Mouse (Mus musculus): ENCODE measurements around the gene Pxk. TPM values are rescaled to one million over a fixed set of nuclear protein-coding genes. Genes with fewer than 3 reads are reported as not detected.

The Pxk gene
- polyA plus RNA-seq, 1 experiment from 2014 or later: 31.5 TPM

DNA sequence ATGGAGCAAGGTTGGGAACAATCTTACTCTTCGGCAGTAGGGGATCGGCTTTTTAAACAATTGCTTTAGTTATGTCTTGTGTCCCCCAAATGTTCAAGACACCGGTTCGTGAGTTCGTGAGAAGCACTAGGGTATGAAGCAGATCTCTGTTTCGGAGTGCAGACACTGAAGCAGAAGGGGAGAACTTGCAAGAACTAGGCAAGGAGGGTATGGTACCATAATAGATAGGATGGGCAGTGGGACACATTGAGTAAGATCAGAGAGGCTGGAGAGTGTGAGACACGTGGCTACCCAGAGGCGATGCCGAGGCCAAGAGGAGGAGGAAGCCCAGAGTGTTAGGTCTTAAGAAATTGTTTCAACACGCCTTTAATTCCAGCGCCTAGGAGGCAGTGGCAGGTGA lies 17.3 kb upstream of the Pxk start:
- WGBS: 3% methylated on average over 11 of the region's 11 CpGs
- H3K27ac ChIP-seq: peak overlapping the region; percentile 96
- ATAC-seq (ENCODE audit: low FRiP score, low read depth): peak; percentile 20

DNA sequence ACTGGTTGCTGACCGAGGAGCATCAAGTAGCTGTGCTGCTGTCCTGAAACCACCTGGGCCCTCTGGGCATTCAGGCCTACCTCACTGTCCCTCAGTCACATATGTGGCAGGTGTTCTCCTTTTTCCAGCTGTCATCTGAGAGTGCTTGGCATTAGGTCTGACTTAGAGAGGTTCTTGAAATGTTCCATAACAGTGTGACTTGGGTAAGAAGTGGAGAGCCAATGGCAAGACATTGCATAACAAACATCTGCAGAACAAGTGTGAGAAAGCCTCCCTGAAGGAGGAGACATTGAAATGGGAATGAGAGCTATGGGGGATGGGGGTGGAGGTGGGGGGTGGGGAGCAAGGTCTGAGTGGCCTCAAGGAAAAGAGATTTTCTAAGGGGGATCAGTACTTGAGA lies 15.1 kb upstream of the Pxk start:
- 89% methylated on average over 1 of the region's 1 CpGs for WGBS
- H3K9me3 ChIP-seq: no peaks in the 10 kb centered on the region
- no peak for ATAC-seq (ENCODE audit: low FRiP score, low read depth)

More for the DNA sequence above, 17.3 kb upstream of the Pxk start:
- Histone ChIP-seq H3K9ac (peak overlapping the region; percentile 88), H3K27me3 (no peaks in the 10 kb centered on the region), H3K4me1 (peaks cover 13% of the 10 kb centered on the region), H3K9me3 (no peaks in the 10 kb centered on the region), H3K36me3 (peaks cover 22% of the 10 kb centered on the region), H3K4me2 (replicated peaks) (peak overlapping the region; percentile 92), H3K4me3 (peak overlapping the region; percentile 73)

DNA sequence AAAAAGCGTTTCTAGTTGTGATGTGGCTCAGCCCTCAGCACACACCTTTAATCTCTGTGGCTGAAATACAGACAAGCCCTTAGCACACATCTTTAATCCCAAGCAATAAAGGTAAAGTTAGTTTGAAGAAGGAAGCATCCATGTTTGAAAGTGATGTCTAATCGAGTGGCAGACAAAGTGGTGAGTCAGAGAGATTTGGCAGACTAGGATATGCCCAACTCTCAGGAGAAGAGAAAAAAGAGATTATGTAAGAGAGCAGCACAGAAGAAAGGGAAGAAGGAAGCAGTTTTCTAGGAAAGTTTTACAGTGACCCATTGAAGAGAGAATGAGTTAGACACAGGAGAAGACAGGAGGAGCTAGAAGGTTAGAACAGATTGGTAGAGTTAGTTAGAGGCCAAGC lies 9.0 kb upstream of the Pxk start:
- Histone ChIP-seq H3K4me2 (replicated peaks) (no peak overlapping the region), H3K36me3 (peaks cover 64% of the 10 kb centered on the region), H3K9ac (no peak overlapping the region), H3K27ac (no peak overlapping the region), H3K4me3 (no peak overlapping the region), H3K27me3 (no peaks in the 10 kb centered on the region), H3K4me1 (no peaks in the 10 kb centered on the region), H3K9me3 (no peaks in the 10 kb centered on the region)
- ATAC-seq (ENCODE audit: low FRiP score, low read depth): no peak
- 90% methylated on average over 2 of the region's 2 CpGs for WGBS

More for the DNA sequence above, 15.1 kb upstream of the Pxk start:
- no peak overlapping the region for H3K4me2 ChIP-seq (replicated peaks)
- no peak overlapping the region for H3K4me3 ChIP-seq
- H3K27me3 ChIP-seq: no peaks in the 10 kb centered on the region
- peaks cover 13% of the 10 kb centered on the region for H3K4me1 ChIP-seq
- no peak overlapping the region for H3K27ac ChIP-seq
- no peak overlapping the region for H3K9ac ChIP-seq
- H3K36me3 ChIP-seq: peaks cover 42% of the 10 kb centered on the region

DNA sequence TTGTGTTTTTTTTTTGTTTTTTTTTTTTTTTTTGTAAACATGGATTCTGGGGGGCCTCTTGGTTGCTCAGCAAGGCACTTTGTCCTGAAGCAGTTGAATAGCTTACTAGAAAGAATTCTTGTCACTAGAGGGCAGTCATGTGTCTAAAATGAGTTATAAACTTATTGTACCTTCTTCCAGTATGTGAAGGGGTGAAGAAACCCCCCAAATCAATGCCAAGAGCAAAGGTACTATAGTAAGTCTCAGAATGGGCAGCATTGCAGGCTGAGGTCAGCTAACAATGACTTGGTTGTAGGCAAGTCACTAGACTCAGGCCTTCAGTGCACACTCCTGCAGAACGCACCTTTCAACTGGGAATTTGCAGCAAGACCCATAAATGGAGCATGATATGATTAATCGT lies 5.4 kb upstream of the Pxk start:
- no peak overlapping the region for H3K4me3 ChIP-seq
- WGBS: 91% methylated on average over 2 of the region's 2 CpGs
- peak; percentile 51; the same call in 1 of the 2 replicates for ATAC-seq (ENCODE audit: low FRiP score, low read depth)

DNA sequence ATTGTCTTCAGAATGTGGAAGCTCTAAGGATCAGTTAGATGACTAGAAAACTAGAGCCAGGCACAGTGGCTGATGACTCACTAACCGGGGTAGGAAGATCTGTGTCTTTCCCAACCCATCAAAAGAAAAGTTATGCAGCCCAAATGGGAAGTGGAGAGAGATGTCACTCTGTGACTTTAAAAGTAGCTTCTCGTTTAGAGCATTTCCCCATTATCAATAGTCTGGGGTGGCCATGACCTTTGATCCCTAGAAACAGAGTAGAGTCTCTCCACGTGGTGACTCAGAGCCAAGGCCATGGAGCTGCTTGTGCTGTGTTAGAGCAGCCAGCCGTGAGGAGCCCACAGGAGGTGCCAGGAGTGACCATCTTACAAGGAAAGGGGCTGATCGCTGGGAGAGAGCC lies 4.6 kb upstream of the Pxk start:
- 62% methylated on average over 5 of the region's 5 CpGs for WGBS
- Histone ChIP-seq H3K4me2 (replicated peaks) (no peak overlapping the region), H3K27ac (no peak overlapping the region), H3K4me1 (0 out of 2 replicates have a peak, but pooled peaks cover 3% of the 10 kb centered on the region), H3K4me3 (no peak overlapping the region), H3K36me3 (peaks cover 28% of the 10 kb centered on the region), H3K9ac (no peak overlapping the region), H3K9me3 (no peaks in the 10 kb centered on the region), H3K27me3 (no peaks in the 10 kb centered on the region)
- no peak for ATAC-seq (ENCODE audit: low FRiP score, low read depth)

More for the DNA sequence above, 5.4 kb upstream of the Pxk start:
- H3K9ac ChIP-seq: no peak overlapping the region
- H3K4me2 ChIP-seq (replicated peaks): no peak overlapping the region
- H3K4me1 ChIP-seq: 0 out of 2 replicates have a peak, but pooled peaks cover under 1% of the 10 kb centered on the region
- no peaks in the 10 kb centered on the region for H3K27me3 ChIP-seq
- no peaks in the 10 kb centered on the region for H3K9me3 ChIP-seq
- H3K27ac ChIP-seq: no peak overlapping the region
- peaks cover 32% of the 10 kb centered on the region for H3K36me3 ChIP-seq

DNA sequence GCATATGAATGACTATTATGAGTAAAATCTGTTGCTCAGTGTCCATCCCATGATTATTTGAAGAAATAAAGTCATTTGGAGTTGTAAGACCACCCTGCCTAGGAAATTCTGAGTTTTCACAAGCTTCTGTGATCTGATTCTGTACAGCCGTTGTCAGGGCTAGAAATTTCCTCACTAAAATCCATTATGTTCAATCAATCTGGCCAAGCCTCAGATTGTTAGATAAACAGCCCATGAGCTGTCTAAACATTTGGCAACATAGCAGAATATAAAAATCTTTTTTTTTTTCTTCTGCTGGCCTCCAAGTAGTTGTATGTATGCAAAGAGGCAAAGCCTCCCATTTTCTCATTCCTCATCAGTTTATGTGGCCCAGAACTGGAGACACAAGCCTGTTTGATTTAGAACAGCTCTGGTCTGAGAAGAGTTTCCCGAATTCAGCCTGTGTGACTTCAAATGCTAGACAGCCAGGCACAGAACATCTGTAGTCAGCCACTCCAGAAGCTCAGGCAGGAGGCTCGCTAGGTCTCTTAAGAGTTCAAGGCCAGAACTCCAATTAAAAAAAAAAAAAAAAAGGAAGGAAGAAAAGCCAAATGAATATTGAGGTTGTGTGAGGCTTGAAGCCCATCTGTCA lies 3.0 kb upstream of the Pxk start:
- no peaks in the 10 kb centered on the region for H3K9me3 ChIP-seq

DNA sequence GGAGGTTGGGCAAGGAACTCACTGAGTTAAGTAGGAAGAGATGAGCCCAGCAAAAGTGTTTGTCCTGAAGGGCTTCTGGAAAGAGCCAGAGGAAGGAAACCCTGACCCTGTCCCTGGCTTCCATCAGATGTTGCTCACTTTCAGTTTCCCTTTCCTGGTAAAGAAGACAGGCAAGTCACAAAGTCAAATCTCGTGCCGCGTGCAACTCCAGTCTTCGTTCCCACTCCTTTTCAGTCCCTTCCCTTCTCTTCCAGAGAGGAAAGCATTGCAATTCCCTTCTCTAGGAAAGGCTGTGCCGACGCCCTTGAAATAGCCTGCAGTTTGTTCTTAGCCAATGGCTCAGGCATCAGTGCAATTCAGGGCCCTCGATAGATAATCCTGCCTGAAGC lies 2.5 kb upstream of the Pxk start:
- H3K9me3 ChIP-seq: no peaks in the 10 kb centered on the region
- H3K27me3 ChIP-seq: no peaks in the 10 kb centered on the region
- peaks cover 15% of the 10 kb centered on the region for H3K4me1 ChIP-seq
- peaks cover 7% of the 10 kb centered on the region for H3K36me3 ChIP-seq
- no peak for ATAC-seq (ENCODE audit: low FRiP score, low read depth)
- WGBS: 71% methylated on average over 7 of the region's 7 CpGs
- H3K9ac ChIP-seq: no peak overlapping the region
- no peak overlapping the region for H3K4me3 ChIP-seq
- H3K4me2 ChIP-seq (replicated peaks): no peak overlapping the region
- H3K27ac ChIP-seq: no peak overlapping the region

More for the DNA sequence above, 3.0 kb upstream of the Pxk start:
- Histone ChIP-seq H3K4me1 (peaks cover 15% of the 10 kb centered on the region), H3K4me3 (no peak overlapping the region), H3K27me3 (no peaks in the 10 kb centered on the region), H3K4me2 (replicated peaks) (no peak overlapping the region), H3K36me3 (peaks cover 12% of the 10 kb centered on the region), H3K9ac (no peak overlapping the region), H3K27ac (no peak overlapping the region)
- 45% methylated on average over 3 of the region's 3 CpGs for WGBS
- no peak for ATAC-seq (ENCODE audit: low FRiP score, low read depth)

DNA sequence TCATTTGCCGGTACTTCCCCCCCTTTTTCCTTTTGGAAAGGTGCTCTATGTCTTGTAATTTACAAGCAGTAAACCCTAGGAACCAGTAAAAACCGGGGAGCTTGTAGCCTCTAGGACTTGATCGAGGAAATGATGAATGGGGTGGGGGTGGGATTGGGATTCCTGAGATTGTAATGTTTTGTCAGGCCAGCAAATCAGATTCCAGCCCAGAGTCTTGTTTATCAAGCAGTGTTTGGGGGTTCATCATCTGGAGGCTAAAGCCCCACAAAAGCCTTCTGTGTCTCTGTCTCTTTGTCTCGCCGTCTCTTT lies 630 bp downstream of the Pxk start:
- Histone ChIP-seq H3K36me3 (peaks cover 4% of the 10 kb centered on the region; the same call in 1 of the 2 replicates), H3K9ac (peak overlapping the region; percentile 75), H3K9me3 (no peaks in the 10 kb centered on the region), H3K4me3 (peak overlapping the region; percentile 88), H3K4me2 (replicated peaks) (peak overlapping the region; percentile 71), H3K27me3 (no peaks in the 10 kb centered on the region), H3K4me1 (peaks cover 15% of the 10 kb centered on the region), H3K27ac (no peak overlapping the region)
- no peak for ATAC-seq (ENCODE audit: low FRiP score, low read depth)
- 2% methylated on average over 5 of the region's 5 CpGs for WGBS

DNA sequence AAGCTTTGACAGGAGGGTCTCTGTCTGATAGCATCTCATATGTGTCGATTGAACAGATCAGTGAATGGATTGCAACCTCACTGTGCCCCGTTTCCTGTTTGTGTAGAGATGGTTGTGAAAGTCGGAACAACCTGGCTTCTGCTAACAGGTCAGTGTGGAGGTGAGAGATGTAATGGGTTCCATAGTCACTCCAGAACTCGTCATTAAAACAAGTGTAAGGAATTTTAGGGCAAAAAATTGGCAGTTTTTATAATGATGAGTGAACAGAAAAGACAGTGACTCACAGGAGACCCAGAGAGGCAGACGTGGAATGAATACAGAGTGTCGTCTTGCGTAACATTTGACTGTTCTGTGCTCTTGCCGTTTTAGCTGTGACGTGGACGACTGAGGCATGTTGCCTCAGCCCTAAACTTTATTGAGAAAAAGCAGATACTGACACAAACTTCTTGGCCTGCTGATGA lies 1.6 kb downstream of the Pxk start:
- H3K27me3 ChIP-seq: no peaks in the 10 kb centered on the region
- H3K4me2 ChIP-seq (replicated peaks): peak overlapping the region; percentile 40
- no peak overlapping the region for H3K4me3 ChIP-seq
- no peak overlapping the region for H3K9ac ChIP-seq
- H3K36me3 ChIP-seq: peaks cover 4% of the 10 kb centered on the region; the same call in 1 of the 2 replicates
- H3K4me1 ChIP-seq: peaks cover 15% of the 10 kb centered on the region
- 58% methylated on average over 10 of the region's 10 CpGs for WGBS
- no peaks in the 10 kb centered on the region for H3K9me3 ChIP-seq
- no peak overlapping the region for H3K27ac ChIP-seq
- ATAC-seq (ENCODE audit: low FRiP score, low read depth): no peak

DNA sequence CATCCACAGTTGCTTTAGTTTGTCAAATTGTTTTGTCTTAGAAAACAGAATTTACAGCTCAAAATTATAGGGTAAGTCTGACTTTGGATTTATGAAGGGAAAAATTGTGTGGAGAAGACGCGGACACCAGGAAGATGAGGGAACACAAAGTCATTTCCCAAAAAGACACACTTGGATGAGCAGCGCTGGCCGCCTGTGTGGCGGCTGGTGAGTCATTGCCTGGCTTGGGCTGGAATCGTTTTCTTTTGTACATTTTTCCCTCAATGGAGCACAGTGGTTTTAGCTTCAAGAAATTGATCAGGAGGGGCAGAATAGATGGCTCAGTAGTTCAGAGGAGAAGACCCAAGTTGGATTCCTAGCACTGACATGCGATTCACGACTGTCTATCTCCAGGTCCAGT lies 3.9 kb downstream of the Pxk start:
- no peak overlapping the region for H3K9ac ChIP-seq

DNA sequence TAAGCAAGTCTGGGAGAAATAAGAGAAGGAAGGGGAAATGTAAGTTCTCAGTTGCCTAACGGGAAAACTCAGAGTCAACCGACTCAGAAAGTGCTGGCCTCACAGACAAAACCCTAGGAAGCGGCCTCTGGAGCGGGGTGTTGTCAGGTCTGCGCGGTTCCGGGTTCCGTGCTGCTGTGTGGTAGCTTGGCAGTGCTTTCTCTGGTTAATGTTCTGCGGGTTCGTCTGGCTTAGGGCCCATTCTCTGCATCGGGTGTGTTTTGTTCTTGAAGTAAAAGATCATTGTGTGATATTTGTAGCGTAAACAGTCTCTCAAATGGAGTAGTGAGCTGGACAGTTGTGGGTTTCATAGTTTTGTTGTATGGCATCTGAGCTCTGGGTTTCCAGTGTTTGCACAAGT lies 4.7 kb downstream of the Pxk start:
- no peak overlapping the region for H3K27ac ChIP-seq
- H3K4me2 ChIP-seq (replicated peaks): no peak overlapping the region
- no peaks in the 10 kb centered on the region for H3K27me3 ChIP-seq
- peaks cover 4% of the 10 kb centered on the region; the same call in 1 of the 2 replicates for H3K36me3 ChIP-seq
- H3K9me3 ChIP-seq: no peaks in the 10 kb centered on the region
- no peak overlapping the region for H3K4me3 ChIP-seq
- no peak for ATAC-seq (ENCODE audit: low FRiP score, low read depth)
- H3K9ac ChIP-seq: no peak overlapping the region
- peaks cover 14% of the 10 kb centered on the region for H3K4me1 ChIP-seq
- WGBS: 88% methylated on average over 12 of the region's 12 CpGs

More for the DNA sequence above, 3.9 kb downstream of the Pxk start:
- Histone ChIP-seq H3K4me3 (no peak overlapping the region), H3K4me1 (peaks cover 15% of the 10 kb centered on the region), H3K9me3 (no peaks in the 10 kb centered on the region), H3K27me3 (no peaks in the 10 kb centered on the region), H3K27ac (no peak overlapping the region), H3K36me3 (peaks cover 4% of the 10 kb centered on the region; the same call in 1 of the 2 replicates), H3K4me2 (replicated peaks) (no peak overlapping the region)
- no peak for ATAC-seq (ENCODE audit: low FRiP score, low read depth)
- WGBS: 89% methylated on average over 8 of the region's 8 CpGs

DNA sequence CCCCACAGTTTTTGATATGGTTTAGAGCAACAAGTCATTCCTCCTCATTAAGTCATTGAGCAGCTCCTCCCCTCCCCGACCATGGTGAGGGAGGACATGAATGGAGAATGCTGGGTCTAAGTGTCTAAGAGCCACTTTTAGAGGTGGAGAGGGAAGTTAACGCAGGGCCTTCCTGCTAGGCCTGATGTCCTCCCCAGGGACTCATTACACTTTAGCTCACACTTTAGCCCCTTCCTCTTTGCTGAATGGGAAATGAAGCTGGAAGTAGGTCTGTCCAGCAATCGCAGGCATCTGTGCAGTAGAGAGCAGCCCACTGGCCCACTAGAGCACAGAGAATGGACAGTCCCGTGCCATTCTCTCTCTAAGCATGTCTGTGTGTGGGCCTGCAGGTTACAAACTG lies 10.0 kb downstream of the Pxk start:
- Histone ChIP-seq H3K9ac (no peak overlapping the region), H3K9me3 (no peaks in the 10 kb centered on the region), H3K36me3 (no peaks in the 10 kb centered on the region), H3K27ac (no peak overlapping the region), H3K4me3 (no peak overlapping the region), H3K4me1 (no peaks in the 10 kb centered on the region), H3K27me3 (no peaks in the 10 kb centered on the region), H3K4me2 (replicated peaks) (no peak overlapping the region)
- WGBS: 71% methylated on average over 4 of the region's 4 CpGs
- no peak for ATAC-seq (ENCODE audit: low FRiP score, low read depth)

DNA sequence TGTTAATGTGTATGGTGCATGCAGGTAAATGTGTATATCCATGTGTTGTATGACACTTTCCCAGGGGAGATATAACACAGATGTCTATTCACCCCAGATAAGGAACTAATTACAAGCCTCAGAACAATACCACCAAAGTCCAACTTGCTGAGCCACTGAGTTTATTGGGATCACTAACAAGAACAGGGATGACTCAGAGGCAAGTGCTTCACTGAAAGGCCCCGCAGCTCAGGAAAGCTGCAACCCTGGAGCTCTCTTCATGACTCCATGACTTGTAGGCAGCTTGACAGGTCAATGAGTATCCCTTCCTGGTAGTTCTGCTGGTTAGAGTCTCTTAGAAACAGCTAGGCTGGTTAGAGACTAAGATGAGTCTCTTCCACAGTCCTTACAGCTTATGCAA lies 11.0 kb downstream of the Pxk start:
- no peak overlapping the region for H3K27ac ChIP-seq
- H3K4me2 ChIP-seq (replicated peaks): no peak overlapping the region
- H3K36me3 ChIP-seq: no peaks in the 10 kb centered on the region
- no peak for ATAC-seq (ENCODE audit: low FRiP score, low read depth)
- no peak overlapping the region for H3K4me3 ChIP-seq
- 85% methylated on average over 1 of the region's 1 CpGs for WGBS
- no peaks in the 10 kb centered on the region for H3K27me3 ChIP-seq
- H3K4me1 ChIP-seq: no peaks in the 10 kb centered on the region
- H3K9ac ChIP-seq: no peak overlapping the region
- no peaks in the 10 kb centered on the region for H3K9me3 ChIP-seq

Measured in limb, embryonic 13.5 days (tissue).